Mouse (Mus musculus) C2C12 (cell line): ENCODE measurements around the gene Naa80. TPM values are rescaled to one million over a fixed set of nuclear protein-coding genes. Genes with fewer than 3 reads are reported as not detected.
A peak's percentile ranks its signal among the peaks of the same experiment; 100 is the strongest.

Experiments
- H3K27me3 ChIP-seq: one replicate; pipeline ENCODE4 v1.6.1; 2011; ENCODE audit not compliant: control insufficient read depth, insufficient read depth, insufficient read length
- H3K36me3 ChIP-seq: one replicate; pipeline ENCODE4 v1.6.1; 2011; ENCODE audit not compliant: control insufficient read depth, insufficient read depth
- H3K4me3 ChIP-seq: one replicate; pipeline ENCODE4 v1.5.1; 2011; ENCODE audit warnings: mild to moderate bottlenecking, control low read depth; ENCODE audit not compliant: poor library complexity, insufficient read depth, severe bottlenecking
- H3K79me2 ChIP-seq: one replicate; pipeline ENCODE4 v1.6.1; 2011; ENCODE audit not compliant: control insufficient read depth, insufficient read depth
- H3K79me3 ChIP-seq: one replicate; pipeline ENCODE4 v1.6.1; 2011; ENCODE audit warnings: low read depth, control low read depth
- H3ac ChIP-seq: one replicate; pipeline ENCODE3; 2011; ENCODE audit warnings: low read depth; ENCODE audit not compliant: control insufficient read depth, insufficient read length
- CEBPB ChIP-seq: IDR thresholded peaks from one replicate; pipeline ENCODE4 v1.6.1; 2011; ENCODE audit warnings: low read depth, mild to moderate bottlenecking, control low read depth, moderate library complexity
- CTCF ChIP-seq: IDR thresholded peaks from one replicate; pipeline ENCODE4 v1.5.1; 2011; ENCODE audit not compliant: control insufficient read depth, insufficient read depth, insufficient read length
- FOSL1 ChIP-seq: IDR thresholded peaks from one replicate; pipeline ENCODE4 v1.8.0; 2011; ENCODE audit warnings: mild to moderate bottlenecking, low read length; ENCODE audit not compliant: poor library complexity, insufficient read depth, severe bottlenecking
- MAX ChIP-seq: IDR thresholded peaks from one replicate; pipeline ENCODE4 v1.6.1; 2011; ENCODE audit warnings: mild to moderate bottlenecking, control low read depth
- MYOD1 ChIP-seq: IDR thresholded peaks from one replicate; pipeline ENCODE4 v1.6.1; 2011; ENCODE audit warnings: low read depth; ENCODE audit not compliant: control insufficient read depth, insufficient read length
- MYOG ChIP-seq: IDR thresholded peaks from one replicate; pipeline ENCODE4 v1.6.1; 2011; ENCODE audit not compliant: control insufficient read depth, insufficient read length; ENCODE audit errors: extremely low read depth
- USF1 ChIP-seq: IDR thresholded peaks from one replicate; pipeline ENCODE4 v1.6.1; 2011; ENCODE audit warnings: low read depth, mild to moderate bottlenecking, control low read depth, moderate library complexity
- polyA plus RNA-seq: library from polyadenylated mRNA; unstranded; fragments of >200 nt; fragmentation: generic; extraction: Trizol; gene quantifications from one replicate; pipeline ENCODE4 v1.2.1, GENCODE M21; 2012; ENCODE audit warnings: missing spikeins

Naa80 gene
- polyA plus RNA-seq, 1 experiment: 8.2 TPM

DNA sequence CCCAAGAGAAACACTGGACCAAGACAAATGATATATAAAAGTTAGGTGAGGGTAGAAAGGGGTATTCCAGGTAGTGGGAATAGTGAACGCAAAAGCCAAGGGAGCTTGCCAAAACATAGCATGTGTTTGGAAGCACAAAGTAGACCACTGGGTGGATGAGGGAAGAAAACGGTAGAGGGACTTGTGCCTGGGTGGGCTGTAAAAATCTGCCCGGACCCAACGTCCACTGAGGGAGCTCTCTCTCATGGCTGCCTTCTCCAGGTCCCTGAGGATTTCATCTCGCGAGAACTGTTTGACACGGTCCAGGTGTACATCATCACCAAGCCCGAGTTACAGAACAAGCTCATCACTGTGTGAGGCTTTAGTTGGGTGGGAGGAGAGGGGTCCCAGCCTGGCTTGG, 36.0 kb upstream of the Naa80 start:
- H3ac ChIP-seq: no peak overlapping the region
- no peaks in the 10 kb centered on the region for H3K79me3 ChIP-seq
- H3K27me3 ChIP-seq: no peaks in the 10 kb centered on the region
- H3K36me3 ChIP-seq: peaks cover 13% of the 10 kb centered on the region
- TF ChIP-seq USF1 (no peak), MYOD1 (no peak), CTCF (no peak), CEBPB (no peak), MYOG (no peak), MAX (no peak)
- no peaks in the 10 kb centered on the region for H3K79me2 ChIP-seq
- H3K4me3 ChIP-seq: peak overlapping the region; percentile 38

DNA sequence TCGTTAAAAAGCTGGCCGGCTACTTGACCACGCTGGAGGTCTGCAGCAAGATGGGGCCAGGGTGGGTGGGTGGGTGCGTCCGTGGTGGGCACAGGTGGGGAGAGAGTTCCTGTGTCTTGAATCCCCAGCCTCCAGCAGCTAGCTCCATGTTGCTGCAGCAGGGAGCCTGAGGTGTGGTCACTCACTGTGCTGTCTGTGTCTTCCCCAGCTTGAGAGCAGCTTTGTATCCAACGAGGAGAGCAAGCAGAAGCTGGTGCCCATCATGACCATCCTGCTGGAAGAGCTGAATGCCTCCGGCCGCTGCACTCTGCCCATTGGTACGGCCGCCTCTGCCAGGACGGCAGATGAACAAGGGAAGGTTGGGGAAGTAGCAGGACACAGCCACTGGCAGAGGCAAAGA, 35.4 kb upstream of the Naa80 start:
- Histone ChIP-seq H3K79me2 (no peaks in the 10 kb centered on the region), H3K36me3 (peaks cover 7% of the 10 kb centered on the region), H3K4me3 (no peak overlapping the region), H3ac (no peak overlapping the region), H3K79me3 (no peaks in the 10 kb centered on the region), H3K27me3 (no peaks in the 10 kb centered on the region)
- TF ChIP-seq CEBPB (no peak), MAX (no peak)

DNA sequence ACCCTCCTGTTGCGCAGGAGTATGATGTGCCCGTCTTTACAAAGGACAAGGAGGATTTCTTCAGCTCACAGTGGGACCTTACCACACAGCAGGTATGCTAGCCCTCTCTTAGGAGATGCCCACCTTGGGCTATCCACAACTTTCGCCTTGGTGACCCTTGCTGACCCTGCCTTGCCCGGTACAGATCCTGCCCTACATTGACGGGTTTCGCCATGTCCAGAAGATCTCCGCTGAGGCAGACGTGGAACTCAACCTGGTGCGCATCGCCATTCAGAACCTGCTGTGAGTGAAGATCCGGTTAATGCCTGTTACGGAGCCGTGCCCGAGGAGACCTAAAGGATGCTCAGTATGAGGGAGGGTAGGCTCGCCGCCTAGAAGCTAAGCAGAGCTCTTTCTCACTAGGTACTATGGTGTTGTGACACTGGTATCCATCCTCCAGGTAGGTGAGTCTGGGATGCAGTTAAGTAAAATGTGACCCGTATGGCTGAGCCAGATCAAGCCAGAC, 34.4 kb upstream of the Naa80 start:
- TF ChIP-seq CEBPB (no peak), CTCF (no peak), MAX (no peak), MYOG (no peak)
- Histone ChIP-seq H3K79me3 (no peaks in the 10 kb centered on the region), H3K4me3 (no peak overlapping the region), H3K36me3 (no peaks in the 10 kb centered on the region), H3K27me3 (no peaks in the 10 kb centered on the region), H3K79me2 (no peaks in the 10 kb centered on the region), H3ac (no peak overlapping the region)

DNA sequence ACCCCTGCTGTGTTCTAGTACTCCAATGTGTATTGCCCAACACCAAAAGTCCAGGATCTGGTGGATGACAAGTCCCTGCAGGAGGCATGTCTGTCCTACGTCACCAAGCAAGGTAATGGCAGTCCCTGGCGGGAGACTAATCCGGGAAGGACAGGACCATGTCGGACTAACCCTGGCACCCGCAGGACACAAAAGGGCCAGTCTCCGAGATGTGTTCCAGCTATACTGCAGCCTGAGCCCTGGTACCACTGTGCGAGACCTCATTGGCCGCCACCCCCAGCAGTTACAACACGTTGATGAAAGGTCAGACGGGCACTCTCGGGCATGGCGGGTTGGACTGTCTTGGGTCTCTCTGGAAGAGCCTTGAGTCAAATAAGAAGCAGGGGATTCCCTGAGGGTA, 34.0 kb upstream of the Naa80 start:
- Histone ChIP-seq H3K36me3 (no peaks in the 10 kb centered on the region), H3ac (no peak overlapping the region), H3K79me2 (no peaks in the 10 kb centered on the region), H3K4me3 (no peak overlapping the region), H3K79me3 (no peaks in the 10 kb centered on the region), H3K27me3 (no peaks in the 10 kb centered on the region)
- TF ChIP-seq CTCF (no peak), CEBPB (no peak), MYOG (no peak), MAX (no peak), MYOD1 (no peak), USF1 (no peak), FOSL1 (no peak)

DNA sequence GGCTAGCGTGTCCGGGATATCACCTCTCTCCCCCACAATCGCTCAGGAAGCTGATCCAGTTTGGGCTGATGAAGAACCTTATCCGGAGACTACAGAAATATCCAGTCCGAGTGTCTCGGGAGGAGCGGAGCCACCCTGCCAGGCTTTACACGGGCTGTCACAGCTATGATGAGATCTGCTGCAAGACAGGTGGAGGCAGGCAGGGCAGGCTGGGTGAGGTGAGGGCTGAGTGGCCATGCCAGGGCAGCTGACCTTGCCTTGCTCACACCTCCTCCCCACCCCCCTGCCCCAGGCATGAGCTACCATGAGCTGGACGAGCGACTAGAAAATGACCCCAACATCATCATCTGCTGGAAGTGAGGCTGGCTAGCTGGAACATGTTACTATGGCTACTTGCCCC, 33.5 kb upstream of the Naa80 start:
- no peak for TF ChIP-seq MYOD1
- TF ChIP-seq MAX: no peak
- TF ChIP-seq FOSL1: no peak
- no peak for TF ChIP-seq USF1
- no peak for TF ChIP-seq MYOG
- no peak for TF ChIP-seq CEBPB
- TF ChIP-seq CTCF: no peak
- Histone ChIP-seq H3ac (no peak overlapping the region), H3K27me3 (no peaks in the 10 kb centered on the region), H3K79me3 (no peaks in the 10 kb centered on the region), H3K79me2 (no peaks in the 10 kb centered on the region), H3K36me3 (no peaks in the 10 kb centered on the region), H3K4me3 (no peak overlapping the region)

DNA sequence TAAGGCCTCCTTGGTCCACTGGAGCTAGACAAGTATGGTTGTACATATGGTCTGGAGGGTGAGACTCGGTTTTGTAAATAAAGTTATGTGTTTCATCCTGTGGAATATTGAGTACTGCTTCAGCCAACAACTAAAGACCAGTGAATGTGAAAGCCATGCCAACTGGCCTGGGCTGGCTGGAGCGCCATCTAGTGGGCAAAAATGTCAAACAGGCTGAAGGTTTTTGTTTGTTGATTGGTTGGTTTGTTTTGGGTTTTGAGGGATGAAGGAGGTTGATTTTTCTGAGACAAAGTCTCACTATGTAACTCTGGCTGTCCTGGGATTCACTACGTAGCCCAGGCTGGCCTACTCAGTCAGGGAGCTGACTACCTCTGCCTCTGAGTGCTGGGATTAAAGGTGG, 33.1 kb upstream of the Naa80 start:
- H3ac ChIP-seq: no peak overlapping the region
- no peak for TF ChIP-seq MAX
- TF ChIP-seq CTCF: peak; percentile 36
- no peaks in the 10 kb centered on the region for H3K27me3 ChIP-seq
- H3K4me3 ChIP-seq: no peak overlapping the region
- H3K36me3 ChIP-seq: no peaks in the 10 kb centered on the region
- H3K79me3 ChIP-seq: no peaks in the 10 kb centered on the region
- H3K79me2 ChIP-seq: no peaks in the 10 kb centered on the region
